ENCODE assay signal across 8 mouse cellular contexts in genomic region chr5:145203936-145204691, GRCm38 (mm10). TPM values are rescaled to one million over a fixed set of nuclear protein-coding genes. Genes with fewer than 3 reads are reported as not detected.
DNase-seq lines count a peak whose midpoint lies in the region; ATAC-seq and TF ChIP-seq lines count a peak whose summit lies in the region.

TSS of gene Zkscan5 (plus strand) at chr5:145204562.

- H3K36me3 ChIP-seq in G1E (replicated peaks): peaks cover 38% of the 10 kb centered on the region
- H3K36me3 ChIP-seq in forebrain, embryonic 16.5 days (ENCODE audit: control insufficient read depth, insufficient read depth): peaks cover 2% of the 10 kb centered on the region; the same call in 1 of the 2 replicates
- H3K36me3 ChIP-seq in lung, embryonic 14.5 days (ENCODE audit: insufficient read depth): peaks cover 8% of the 10 kb centered on the region
- H3K36me3 ChIP-seq in thymus, adult 2 months (ENCODE audit: control insufficient read depth, insufficient read depth, low read length): no peaks in the 10 kb centered on the region

- H3K9ac ChIP-seq in forebrain, embryonic 16.5 days (replicated peaks; ENCODE audit: low read depth, low read length): peak within 1 kb of the TSS; percentile 57
- H3K9ac ChIP-seq in lung, embryonic 14.5 days: peak within 1 kb of the TSS; percentile 62

- no peaks in the 10 kb centered on the region for H3K27me3 ChIP-seq in G1E (ENCODE audit: insufficient read depth, low read length)
- no peaks in the 10 kb centered on the region for H3K27me3 ChIP-seq in forebrain, embryonic 16.5 days (replicated peaks; ENCODE audit: control insufficient read depth, insufficient read depth, low read length)
- H3K27me3 ChIP-seq in lung, embryonic 14.5 days (ENCODE audit: insufficient read depth, low read length): no peaks in the 10 kb centered on the region
- H3K27me3 ChIP-seq in thymus, adult 2 months (ENCODE audit: control insufficient read depth, insufficient read depth, low read length): no peaks in the 10 kb centered on the region

- peak; percentile 77 for DNase-seq in G1E (ENCODE audit: low spot score)
- peak; percentile 97 to 99 for DNase-seq in cerebellum, adult 18-20 months
- DNase-seq in heart, postnatal 36 days: peak; percentile 95 to 98
- peak; percentile 97 to 99 for DNase-seq in layer of hippocampus, adult 2 months (ENCODE audit: low spot score in 2 of 2)
- DNase-seq in lung, embryonic 14.5 days: peak; percentile 99
- peak; percentile 97 for DNase-seq in thymus, adult 2 months

- H3K4me1 ChIP-seq in G1E (ENCODE audit: insufficient read depth, low read depth, low read length): peaks cover 44% of the 10 kb centered on the region
- peaks cover 27% of the 10 kb centered on the region for H3K4me1 ChIP-seq in forebrain, embryonic 16.5 days (replicated peaks; ENCODE audit: control insufficient read depth, insufficient read depth, low read length)
- no peaks in the 10 kb centered on the region; the same call in 1 of the 2 replicates for H3K4me1 ChIP-seq in lung, embryonic 14.5 days (ENCODE audit: insufficient read depth)
- H3K4me1 ChIP-seq in olfactory bulb, adult 2 months (ENCODE audit: control insufficient read depth, insufficient read depth, low read length): peaks cover 14% of the 10 kb centered on the region
- H3K4me1 ChIP-seq in thymus, adult 2 months (replicated peaks; ENCODE audit: control insufficient read depth, insufficient read depth, low read length): peaks cover 14% of the 10 kb centered on the region

- WGBS in forebrain, embryonic 16.5 days: 0% methylated on average over 22 of the region's 22 CpGs
- under 1% methylated on average over 22 of the region's 22 CpGs for WGBS in lung, embryonic 14.5 days
- WGBS in olfactory bulb, adult 2 months: under 1% methylated on average over 22 of the region's 22 CpGs
- WGBS in thymus, adult 2 months: under 1% methylated on average over 22 of the region's 22 CpGs

- TF ChIP-seq POLR2A in olfactory bulb, adult 2 months (IDR thresholded peaks at IDR 0.05; ENCODE audit: insufficient read depth, low read depth, low read length): peak; percentile 65; the same call in 1 of the 2 replicates
- no peak for TF ChIP-seq POLR2A in thymus, adult 2 months (IDR thresholded peaks at IDR 0.05; ENCODE audit: control insufficient read depth, extremely low read depth, insufficient read depth, low read length, poor library complexity)

- H3K27ac ChIP-seq in forebrain, embryonic 16.5 days (ENCODE audit: low read length): peak within 1 kb of the TSS; percentile 88
- H3K27ac ChIP-seq in layer of hippocampus, adult 2 months: peak within 1 kb of the TSS; percentile 96
- peak within 1 kb of the TSS; percentile 92 for H3K27ac ChIP-seq in lung, embryonic 14.5 days (ENCODE audit: low read depth)
- peak within 1 kb of the TSS; percentile 98 for H3K27ac ChIP-seq in olfactory bulb, adult 2 months (ENCODE audit: insufficient read depth, low read depth, low read length)
- peak within 1 kb of the TSS; percentile 59; the same call in 1 of the 2 replicates for H3K27ac ChIP-seq in thymus, adult 2 months (ENCODE audit: control insufficient read depth, insufficient read depth, low read length)

- peak within 1 kb of the TSS; percentile 59 for H3K4me2 ChIP-seq in forebrain, embryonic 16.5 days (ENCODE audit: low read length)
- peak within 1 kb of the TSS; percentile 74 for H3K4me2 ChIP-seq in lung, embryonic 14.5 days

- TF ChIP-seq CTCF in G1E (IDR thresholded peaks at IDR 0.05; ENCODE audit: low read depth, low read length): no peak
- peak; percentile 53 for TF ChIP-seq CTCF in layer of hippocampus, adult 2 months (conservative IDR thresholded peaks at IDR 0.05)
- TF ChIP-seq CTCF in lung, embryonic 14.5 days (IDR thresholded peaks at IDR 0.05; ENCODE audit: low read depth): peak; percentile 31; the same call in 1 of the 2 replicates
- no peak for TF ChIP-seq CTCF in olfactory bulb, adult 2 months (IDR thresholded peaks at IDR 0.05; ENCODE audit: insufficient read depth, low read depth, low read length)
- no peak for TF ChIP-seq CTCF in thymus, adult 2 months (IDR thresholded peaks at IDR 0.05; ENCODE audit: borderline replicate concordance, control insufficient read depth, extremely low read depth, insufficient read depth, low read length, poor library complexity)

- no peaks in the 10 kb centered on the region for H3K9me3 ChIP-seq in G1E (replicated peaks)
- H3K9me3 ChIP-seq in forebrain, embryonic 16.5 days (ENCODE audit: control insufficient read depth, low read length): no peaks in the 10 kb centered on the region
- H3K9me3 ChIP-seq in lung, embryonic 14.5 days (ENCODE audit: low read depth, low read length): no peaks in the 10 kb centered on the region

- ATAC-seq in G1E (ENCODE audit: extremely low read depth, insufficient number of reproducible peaks, low FRiP score, poor library complexity, severe bottlenecking): peak; percentile 85
- peak; percentile 96 for ATAC-seq in forebrain, embryonic 16.5 days
- peak; percentile 97 for ATAC-seq in lung, embryonic 14.5 days (ENCODE audit: insufficient read depth)

- H3K4me3 ChIP-seq in G1E (ENCODE audit: low read depth, low read length): peak within 1 kb of the TSS; percentile 71
- H3K4me3 ChIP-seq in forebrain, embryonic 16.5 days (replicated peaks; ENCODE audit: low read length): peak within 1 kb of the TSS; percentile 60
- H3K4me3 ChIP-seq in layer of hippocampus, adult 2 months: peak within 1 kb of the TSS; percentile 74
- H3K4me3 ChIP-seq in lung, embryonic 14.5 days (ENCODE audit: low read depth, low read length): peak within 1 kb of the TSS; percentile 57
- H3K4me3 ChIP-seq in olfactory bulb, adult 2 months (ENCODE audit: insufficient read depth, low read depth, low read length): peak within 1 kb of the TSS; percentile 88
- H3K4me3 ChIP-seq in thymus, adult 2 months (ENCODE audit: control insufficient read depth, insufficient read depth, low read length): peak within 1 kb of the TSS; percentile 77

- intact Hi-C loops in heart, postnatal 36 days (cut with DNase I): loop anchor here (2.0 kb wide), 1 partner anchor 27 kb away; the partner anchor contains the start of gene Zfp655

RNA-seq across cellular contexts. Expression of gene Zkscan5, which starts in this region (rescaled TPM):
- total RNA-seq in G1E (2014; fragmentation: Nextera tagmentation) (13.7 and 14.6 TPM in 2 replicates), G1E (2017) (9.2 and 10.4 TPM in 2 replicates)
- 1.3 and 2.8 TPM in 2 replicates for polyA plus RNA-seq in G1E (2012)
- polyA plus RNA-seq in forebrain, embryonic 16.5 days (2015; fragmentation: Nextera tagmentation; extraction: Ambion mirVana): 17.4 and 20.2 TPM in 2 replicates
- 10 to 100 TPM in 1 of 2 experiments, 1 to 10 TPM in 1; 9.5 to 10.1 TPM for total RNA-seq in heart, postnatal 36 days (2021)
- 10 to 100 TPM; 11.3 to 12.2 TPM for total RNA-seq in layer of hippocampus, adult 2 months (2021)
- 12.9 and 13.4 TPM in 2 replicates for polyA plus RNA-seq in lung, embryonic 14.5 days (2014; fragmentation: Nextera tagmentation; extraction: Ambion mirVana)
- polyA plus RNA-seq in olfactory bulb, adult 2 months (2012; ENCODE audit: insufficient read depth, insufficient read length, low replicate concordance, missing spikeins): not detected in 2 replicates
- polyA plus RNA-seq in thymus, adult 2 months (2012; rRNA removed): 5.0 and 5.1 TPM in 2 replicates

Comparison
In these comparisons a context has a peak if more than half of its experiments do, and no peak if none do; other contexts are left out.
1. Peak in every context shown above with its lines: DNase-seq, ATAC-seq, H3K4me3 ChIP-seq and H3K27ac ChIP-seq.
2. CTCF ChIP-seq: peak in layer of hippocampus, adult 2 months (single experiment) and lung, embryonic 14.5 days (single experiment); none in G1E (single experiment), olfactory bulb, adult 2 months (single experiment) and thymus, adult 2 months (single experiment).